Mouse (Mus musculus): ENCODE measurements around the gene Gse1.

Gse1 gene

DNA sequence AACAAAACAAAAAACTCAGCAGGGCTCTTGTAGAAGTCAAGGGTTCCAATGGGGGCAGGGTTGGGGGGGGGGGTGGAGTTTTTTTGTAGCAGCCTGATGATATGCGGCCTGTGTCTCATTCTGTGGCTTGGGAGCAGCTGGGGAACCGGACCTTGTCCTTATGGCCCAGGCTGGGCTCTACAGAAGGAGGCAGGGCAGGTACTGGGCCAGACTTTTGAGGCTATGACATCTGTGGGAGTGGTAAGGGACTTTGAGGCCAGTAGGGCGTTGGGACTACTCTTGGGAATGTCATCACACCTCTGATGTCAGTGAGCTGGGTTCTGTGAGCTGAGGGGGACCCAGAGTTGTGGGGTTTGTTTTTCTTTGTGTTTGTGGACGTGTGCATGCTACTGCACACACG is 267.2 kb downstream of the Gse1 start:
- DNase-seq (ENCODE audit: low spot score in 2 of 2), result no peak

DNA sequence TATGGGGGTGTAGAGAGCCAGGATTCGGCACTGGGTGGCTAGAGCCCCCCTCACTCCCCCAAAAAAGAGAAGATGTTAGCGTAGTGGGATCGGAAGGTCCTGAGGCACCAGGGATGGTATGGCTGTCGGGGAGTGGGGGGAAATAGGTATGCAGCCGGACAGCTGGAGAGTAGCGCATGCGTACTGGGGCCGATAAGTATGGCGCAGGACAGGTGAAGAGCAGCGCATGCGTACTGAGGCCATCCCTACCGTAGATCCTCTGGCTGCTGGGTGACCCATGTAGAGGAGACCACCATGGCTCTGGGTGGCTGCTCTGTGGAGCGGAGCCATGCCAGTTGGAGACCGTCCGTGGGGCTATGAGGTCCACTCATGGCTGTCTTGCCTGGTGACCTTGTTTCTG is 268.2 kb downstream of the Gse1 start:
- DNase-seq (ENCODE audit: low spot score in 2 of 2), result no peak

DNA sequence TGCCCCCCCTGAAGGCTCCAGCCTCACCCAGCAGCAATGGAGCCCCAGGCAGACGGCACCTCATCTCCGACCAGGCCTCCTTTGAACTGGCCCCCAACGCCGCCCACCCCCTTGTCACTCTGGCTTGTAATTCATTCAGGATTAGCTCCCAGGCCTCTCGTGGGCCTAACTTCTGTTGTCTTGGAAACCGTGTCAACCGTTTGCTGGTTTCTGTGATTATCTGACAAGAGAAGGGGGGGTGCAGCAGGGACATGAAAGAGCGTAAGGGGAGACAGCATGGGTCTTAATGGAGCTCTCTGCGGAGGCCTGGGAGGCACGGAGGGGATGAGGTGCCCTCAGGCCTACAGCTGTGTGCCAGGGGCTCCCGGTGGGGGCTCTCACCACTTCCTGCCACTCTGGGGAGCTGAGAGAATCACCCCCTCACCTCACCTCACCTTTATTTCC is 269.3 kb downstream of the Gse1 start:
- no peak for DNase-seq (ENCODE audit: low spot score in 2 of 2)

DNA sequence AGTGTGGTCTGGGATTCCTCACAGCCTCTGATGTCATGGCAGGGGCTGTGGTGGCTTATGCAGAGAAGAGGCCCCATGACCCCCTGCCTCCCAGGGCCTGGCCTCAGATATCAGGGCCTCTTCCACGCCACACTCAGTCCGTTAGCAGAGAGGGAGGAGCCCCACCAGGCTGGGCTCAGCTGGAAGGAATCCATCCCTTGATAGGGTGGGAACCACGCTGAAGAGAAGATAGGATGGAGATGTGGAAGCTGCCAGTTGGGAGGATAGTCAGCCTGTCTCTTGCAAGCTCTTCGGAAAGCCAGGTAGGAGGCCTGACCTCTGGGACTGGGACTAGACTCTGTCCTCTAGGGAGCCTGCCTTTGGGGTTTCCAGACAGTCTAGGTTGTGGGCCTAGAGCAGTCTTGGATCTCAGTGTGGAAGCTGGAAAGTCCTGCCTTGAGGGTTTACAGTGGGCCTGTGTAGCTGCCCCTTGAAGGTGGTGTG is 270.1 kb downstream of the Gse1 start:
- peak; percentile 65 to 77 for DNase-seq (ENCODE audit: low spot score in 2 of 2)

DNA sequence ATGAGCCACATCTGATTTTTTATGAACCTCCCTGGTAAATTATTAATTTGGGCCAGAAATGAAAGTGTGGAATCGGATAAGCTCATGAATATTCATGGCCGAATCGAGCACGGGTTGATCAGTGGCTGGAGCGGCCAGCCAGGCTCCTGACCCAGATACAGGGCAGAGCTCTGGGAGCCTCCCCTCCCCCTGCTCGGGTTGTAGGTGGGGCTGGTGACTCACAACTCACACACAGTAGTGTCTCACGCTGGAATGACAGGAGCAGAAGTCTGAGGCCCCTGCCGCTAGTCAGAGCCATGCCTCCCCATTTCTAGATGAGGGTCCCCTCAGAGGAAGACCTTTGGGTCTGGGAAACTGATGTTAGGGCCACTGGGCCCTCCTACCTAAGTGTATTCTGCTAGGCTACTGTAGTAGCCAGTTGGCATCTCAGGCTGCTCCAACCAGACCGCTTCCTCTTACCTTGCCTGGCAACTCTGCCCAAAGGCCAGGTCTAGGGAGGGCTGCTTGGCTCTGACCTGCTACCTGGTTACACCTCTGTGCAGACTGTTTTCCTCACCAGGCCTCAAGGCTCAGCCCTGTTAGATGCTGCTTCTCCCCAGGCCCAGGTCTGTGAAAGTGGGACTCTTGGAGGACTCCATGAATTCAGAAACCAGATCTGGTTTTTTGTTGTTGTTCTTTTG is 270.8 kb downstream of the Gse1 start:
- DNase-seq (ENCODE audit: low spot score in 2 of 2), result no peak

DNA sequence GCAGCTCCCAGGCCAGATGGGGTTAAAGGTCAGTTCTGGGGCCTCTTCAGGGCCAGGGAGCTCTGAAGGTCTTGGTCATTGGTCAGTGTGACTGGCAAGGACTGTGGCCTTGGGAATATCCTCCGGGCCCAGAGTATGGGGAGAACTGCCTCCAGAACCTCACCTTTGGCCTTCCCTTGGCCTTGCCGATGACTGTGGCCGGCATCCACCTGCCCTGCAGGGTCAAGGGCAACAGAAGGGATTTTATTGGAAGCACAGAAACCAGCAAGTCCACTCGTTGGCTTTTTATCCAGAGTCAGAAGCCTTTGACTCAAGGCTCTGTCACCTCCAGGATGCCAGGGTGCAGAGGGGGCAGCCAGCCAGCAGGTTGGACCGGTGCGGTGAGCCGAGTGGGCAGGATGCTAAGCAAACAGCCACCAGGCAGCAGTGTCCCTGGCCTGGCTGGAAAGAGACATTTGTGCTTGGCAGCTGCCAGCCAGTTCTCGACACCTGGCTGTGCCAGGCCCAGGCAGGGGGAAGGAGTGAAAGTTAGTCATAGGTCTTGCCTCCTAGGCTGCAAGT is 272.5 kb downstream of the Gse1 start:
- no peak for DNase-seq (ENCODE audit: low spot score in 2 of 2)

DNA sequence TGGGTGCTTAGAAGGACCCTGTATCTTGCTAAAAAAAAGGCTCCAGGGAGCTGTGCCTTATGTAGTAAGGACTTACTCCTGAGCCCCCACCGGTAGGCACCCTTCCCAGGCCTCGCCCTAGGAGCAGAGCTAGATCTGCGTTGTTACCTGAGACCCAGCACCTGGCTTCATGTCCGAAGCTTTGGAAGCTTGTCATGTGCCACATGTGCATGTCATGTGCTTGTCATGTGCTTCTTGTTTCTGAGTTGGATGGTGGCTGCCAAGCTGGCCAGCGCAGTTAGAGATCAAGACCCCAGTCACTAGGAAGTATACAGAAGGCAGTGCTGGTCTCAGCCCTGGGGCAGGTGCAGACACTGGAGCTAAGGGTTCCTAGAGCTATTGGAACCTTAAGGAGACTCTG is 273.2 kb downstream of the Gse1 start:
- DNase-seq (ENCODE audit: low spot score in 2 of 2), result no peak

DNA sequence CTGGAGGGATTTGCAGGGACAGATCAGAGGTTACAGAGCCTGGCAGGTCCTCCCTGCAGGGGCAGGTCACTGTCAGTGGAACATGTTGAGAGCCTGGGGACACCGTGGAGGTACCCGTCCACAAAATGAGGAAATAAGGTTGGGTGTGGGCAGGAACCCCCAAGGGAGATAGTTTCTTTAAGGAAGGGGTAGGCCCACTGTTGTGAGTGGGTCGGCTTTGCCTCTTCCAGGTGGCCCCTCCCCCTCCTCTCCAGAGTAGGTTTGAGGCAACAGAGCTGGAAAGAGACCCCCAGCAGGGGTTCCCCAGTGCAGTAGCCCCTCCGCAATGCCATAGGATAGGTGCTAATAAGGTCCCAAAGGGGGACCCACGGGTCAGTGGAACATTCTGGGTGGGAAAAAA is 274.2 kb downstream of the Gse1 start:
- no peak for DNase-seq (ENCODE audit: low spot score in 2 of 2)

DNA sequence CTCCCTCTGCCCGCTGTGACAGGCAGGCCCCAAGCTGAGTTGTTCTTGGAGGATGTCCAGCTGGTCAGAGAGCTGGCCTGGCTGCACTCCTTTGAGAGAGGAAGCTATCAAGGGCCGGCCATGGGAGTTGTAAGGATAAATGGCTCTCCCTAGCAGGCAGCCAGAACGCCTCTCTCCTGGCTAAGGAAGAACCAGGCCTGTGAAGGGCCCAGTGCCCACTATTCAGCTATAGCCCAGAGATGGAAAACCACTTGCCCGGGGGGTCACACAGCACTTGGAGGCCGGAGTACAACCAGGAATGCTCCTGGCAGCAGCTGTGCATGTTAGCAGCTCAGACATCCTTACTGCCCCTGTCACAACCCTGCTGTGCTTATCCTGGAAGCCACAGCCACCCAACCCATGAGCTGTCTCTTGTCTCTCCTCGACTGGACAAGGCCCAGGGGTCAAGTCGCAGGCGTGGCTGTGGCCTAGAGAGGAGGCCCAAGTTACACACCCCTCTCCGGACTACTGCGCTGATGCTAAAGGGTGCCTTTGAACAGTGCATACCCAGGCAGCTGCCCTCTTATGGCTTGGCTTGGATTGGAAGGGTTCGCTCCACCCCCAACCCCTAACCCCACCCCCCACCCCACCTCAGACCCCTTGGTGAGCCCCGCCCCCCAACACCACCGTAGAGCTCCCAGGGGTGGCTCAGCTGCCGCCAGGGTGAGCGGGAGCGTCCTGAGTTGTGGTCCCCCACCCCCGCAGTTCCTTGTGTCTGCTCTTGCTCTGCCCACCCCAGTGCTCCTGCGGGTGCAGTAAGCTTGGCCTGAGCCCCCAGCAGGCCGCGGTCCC is 276.2 kb downstream of the Gse1 start:
- no peak for DNase-seq (ENCODE audit: low spot score in 2 of 2)

DNA sequence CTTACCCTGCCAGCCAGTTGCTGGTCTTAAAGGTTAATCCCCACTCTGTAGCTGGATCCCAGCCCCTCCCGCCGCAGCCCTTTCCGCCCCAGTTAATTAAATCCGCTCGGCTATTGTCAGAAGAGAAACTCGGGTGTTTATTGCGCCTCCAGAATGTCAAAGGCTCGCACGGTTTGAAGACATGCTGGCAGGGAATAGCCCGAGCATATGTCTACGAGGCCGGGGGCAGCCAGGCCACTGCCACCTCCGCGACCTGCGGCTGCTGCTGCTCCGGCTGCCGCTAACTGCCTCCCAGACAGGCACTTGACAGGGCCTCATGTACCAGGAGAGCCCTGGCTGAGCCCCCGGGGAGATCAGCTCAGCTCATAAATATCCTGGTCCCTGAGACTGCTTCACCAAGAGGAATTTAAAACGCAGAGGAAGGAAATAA is 276.8 kb downstream of the Gse1 start:
- no peak for DNase-seq (ENCODE audit: low spot score in 2 of 2)

DNA sequence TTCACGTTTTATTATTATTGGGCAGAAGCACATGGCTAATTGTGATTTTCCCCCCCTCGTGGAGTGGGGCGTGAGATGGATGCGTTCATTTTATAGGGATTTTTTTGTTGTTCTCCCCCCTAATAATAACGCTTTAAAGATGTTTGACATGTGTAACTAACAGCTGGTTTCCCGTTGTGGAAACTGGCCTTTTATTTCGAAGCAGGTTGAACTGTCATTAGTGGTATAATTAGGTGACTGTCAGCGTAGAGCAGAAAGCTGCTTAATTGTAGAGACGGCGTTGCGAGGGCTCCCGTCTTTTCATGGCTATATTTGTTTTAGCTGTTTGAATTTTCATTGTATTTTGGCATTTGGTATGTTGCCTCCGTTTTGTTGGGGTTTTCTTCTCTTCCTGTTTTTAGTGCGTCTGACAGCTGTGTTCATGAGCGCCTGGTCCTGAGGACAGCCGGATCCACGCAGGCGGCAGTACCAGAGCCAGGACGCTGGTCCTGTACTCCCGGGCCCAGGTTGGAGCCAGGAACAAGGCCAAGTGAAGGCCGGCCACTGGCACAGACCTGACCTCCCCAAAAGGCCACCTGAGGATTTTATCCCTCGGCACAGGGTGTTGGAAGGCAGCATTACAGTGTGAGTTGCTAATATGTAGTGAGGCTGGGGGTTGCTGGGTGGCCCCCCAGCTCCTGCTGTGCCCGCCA is 277.5 kb downstream of the Gse1 start:
- DNase-seq (ENCODE audit: low spot score in 2 of 2), result no peak

DNA sequence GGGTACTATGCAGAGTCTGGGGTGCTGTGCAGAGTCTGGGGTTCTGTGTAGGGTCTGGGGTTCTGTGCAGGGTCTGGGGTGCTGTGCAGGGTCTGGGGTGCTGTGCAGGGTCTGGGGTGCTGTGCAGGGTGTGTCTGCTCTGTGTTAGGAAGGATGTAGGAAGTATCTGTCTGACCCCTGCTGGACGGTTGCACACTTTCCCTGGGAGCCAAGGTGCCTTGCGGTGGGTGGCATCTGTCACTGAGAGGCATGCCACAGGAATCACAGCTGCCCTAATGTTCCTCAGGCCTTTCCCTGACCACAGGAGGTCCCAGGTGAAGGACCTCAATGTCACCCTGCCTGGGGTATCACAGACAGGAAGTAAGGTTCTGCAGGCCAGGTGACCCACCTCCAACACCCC is 278.3 kb downstream of the Gse1 start:
- DNase-seq (ENCODE audit: low spot score in 2 of 2), result no peak

DNA sequence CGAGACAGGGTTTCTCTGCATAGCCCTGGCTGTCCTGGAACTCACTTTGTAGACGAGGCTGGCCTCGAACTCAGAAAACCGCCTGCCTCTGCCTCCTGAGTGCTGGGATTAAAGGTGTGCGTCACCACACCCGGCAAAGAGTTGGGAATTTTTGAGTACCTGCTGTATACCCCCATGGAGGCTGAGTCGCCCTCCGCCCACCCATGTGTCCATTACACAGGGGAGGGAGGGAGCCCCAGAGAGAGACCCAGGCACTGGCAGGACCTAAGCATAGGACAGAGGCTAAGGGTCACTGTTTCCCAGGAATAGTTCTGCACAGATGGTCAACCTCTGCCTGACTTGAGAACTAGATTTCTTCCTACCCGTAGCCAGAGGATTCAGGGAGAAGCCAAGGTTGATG is 279.0 kb downstream of the Gse1 start:
- DNase-seq (ENCODE audit: low spot score in 2 of 2), result no peak

DNA sequence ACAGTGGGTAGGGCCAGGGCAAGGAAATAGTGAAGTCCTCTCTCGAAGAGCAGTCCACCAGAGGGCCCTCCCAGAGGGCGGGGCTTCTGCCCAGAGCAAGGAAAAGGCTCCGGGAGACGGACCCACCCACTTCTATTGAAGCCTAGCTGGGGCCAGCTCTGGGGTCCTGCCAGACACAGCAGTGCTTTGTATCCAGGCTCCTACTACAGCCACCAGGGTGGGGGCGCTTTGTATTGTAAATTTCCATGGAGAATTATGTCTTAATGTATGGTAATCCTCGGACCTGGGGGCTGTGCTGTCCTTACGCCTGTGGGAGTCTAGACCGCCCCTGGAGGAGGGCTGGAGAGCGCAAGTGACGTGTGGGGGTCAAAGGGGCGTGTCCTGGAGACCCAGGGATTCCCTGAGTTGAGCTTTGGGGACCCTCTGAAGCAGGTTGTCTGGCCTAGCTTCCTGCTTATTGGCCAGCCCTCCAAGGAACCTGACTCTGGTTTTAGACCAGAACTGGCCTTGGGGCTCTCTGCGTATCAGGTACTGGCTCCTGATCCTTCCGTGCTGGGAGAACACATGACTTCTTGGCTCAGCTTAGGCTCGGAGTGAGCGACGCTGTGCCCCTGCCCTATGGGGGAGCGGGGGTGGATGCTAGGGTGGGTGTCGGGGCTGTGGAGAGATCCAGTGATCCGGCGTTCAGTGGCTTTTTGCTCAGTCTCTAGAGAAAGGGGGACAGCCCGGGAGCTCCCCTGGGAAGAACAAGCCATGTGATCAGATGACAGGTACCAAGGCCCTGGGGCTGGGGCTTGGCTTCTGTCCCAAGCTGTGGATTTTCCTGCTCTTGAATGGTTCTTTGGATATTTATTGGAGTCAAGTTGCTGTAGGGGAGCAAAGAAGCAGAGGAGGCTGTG is 281.1 kb downstream of the Gse1 start:
- no peak for DNase-seq (ENCODE audit: low spot score in 2 of 2)

DNA sequence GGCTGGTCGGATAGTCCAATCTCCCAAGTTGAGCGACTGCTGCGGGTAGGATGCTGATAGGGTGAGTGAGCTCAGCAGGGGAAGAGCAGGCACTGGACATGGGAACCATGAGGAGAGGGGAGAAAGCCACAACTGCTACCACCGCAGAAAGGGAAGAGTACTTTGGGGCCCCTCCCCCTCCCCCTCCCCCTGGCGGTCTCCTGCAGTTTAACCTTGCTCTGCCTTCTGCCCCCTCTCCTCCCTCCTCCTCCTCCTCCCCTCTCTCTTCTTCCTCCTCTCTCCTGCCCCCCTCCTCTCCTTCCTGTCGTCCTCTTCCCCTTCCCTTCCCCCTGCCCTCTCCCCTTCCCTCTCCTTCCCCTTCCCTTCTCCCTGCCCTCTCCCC is 281.8 kb downstream of the Gse1 start:
- no peak for DNase-seq (ENCODE audit: low spot score in 2 of 2)

DNA sequence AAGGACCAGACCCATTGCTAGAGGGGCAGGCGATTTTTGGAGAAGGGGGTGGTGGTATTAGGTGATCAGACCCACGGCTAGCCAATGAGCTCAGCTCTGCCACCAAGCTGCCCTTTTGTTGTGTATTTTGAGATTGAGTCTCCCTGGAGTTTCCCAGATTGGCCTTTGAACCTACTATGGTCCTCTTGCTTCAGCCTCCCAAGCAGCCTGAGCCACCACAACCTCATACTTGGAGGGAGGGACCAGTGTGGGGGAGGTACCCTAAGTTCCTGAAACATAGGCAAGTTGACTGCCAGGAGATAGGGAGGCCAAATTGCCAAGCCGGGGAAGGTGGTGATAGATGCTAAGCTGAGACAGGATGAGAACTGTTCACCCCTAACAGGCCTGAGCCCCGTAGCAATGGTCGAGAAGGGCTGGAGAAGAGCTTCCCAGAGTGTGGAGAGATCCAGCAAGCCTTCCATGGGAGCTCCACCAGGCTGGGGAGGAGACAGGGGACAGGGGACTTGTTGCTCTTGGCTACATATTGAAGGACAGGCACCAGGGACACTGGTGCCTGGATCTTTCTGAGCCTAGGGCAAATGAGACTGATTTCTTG is 282.7 kb downstream of the Gse1 start:
- no peak for DNase-seq (ENCODE audit: low spot score in 2 of 2)

DNA sequence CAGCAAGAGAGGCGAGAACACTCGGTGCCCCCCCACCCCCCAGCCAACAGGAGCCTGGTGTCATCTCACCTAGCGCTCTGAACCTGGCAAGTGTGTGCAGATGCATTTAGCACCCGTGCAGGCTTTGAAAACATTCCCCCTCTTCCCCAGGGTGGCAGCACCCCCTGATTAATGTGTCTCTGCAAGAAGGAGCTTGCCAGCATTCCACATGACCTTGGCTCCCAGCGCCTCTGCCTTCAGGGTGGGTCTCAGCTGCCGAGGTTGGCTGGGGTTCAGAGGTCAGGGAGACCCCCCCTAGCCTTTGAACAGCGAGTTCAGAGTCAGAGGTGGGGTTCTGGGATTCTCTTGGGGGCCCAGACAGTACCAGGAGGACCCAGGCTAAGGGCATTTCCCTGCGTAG is 283.5 kb downstream of the Gse1 start:
- no peak for DNase-seq (ENCODE audit: low spot score in 2 of 2)

DNA sequence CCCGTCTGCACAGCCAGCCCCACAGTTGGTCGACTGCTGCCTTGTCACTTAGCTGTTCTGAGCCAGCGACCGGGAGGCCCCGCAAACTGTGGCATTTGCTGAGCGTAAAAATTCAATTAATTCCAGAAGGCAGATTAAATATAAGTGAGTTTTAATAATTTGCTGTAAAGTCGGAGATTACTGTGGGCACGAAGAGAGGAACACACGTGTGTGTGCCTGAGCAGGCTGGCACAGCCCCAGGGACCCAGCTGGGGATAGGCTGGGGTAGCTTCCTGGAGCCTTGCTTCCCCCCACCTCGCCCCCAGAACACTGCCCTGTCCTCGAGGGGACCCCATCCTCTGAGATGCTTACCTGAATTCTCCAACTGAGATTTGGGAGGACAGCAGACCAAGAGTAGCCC is 284.1 kb downstream of the Gse1 start:
- no peak for DNase-seq (ENCODE audit: low spot score in 2 of 2)

DNA sequence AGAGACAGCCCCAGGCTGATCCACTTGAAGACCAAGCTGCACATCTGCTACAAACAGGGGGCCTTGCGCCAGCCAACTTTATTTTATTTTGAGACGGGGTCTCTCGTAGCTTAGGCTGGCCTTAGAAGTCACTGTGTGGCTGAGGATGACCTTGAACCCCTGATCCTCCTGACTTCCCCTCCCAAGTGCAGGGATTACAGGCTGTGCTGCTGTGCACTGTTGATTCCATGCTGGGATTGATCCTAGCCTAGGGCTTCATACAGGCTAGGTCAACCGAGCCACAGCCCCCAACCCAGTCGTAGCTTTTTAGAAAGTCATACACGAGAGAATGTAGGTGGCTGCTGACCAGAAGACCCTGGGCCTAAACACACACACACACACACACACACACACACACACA is 284.9 kb downstream of the Gse1 start:
- no peak for DNase-seq (ENCODE audit: low spot score in 2 of 2)

DNA sequence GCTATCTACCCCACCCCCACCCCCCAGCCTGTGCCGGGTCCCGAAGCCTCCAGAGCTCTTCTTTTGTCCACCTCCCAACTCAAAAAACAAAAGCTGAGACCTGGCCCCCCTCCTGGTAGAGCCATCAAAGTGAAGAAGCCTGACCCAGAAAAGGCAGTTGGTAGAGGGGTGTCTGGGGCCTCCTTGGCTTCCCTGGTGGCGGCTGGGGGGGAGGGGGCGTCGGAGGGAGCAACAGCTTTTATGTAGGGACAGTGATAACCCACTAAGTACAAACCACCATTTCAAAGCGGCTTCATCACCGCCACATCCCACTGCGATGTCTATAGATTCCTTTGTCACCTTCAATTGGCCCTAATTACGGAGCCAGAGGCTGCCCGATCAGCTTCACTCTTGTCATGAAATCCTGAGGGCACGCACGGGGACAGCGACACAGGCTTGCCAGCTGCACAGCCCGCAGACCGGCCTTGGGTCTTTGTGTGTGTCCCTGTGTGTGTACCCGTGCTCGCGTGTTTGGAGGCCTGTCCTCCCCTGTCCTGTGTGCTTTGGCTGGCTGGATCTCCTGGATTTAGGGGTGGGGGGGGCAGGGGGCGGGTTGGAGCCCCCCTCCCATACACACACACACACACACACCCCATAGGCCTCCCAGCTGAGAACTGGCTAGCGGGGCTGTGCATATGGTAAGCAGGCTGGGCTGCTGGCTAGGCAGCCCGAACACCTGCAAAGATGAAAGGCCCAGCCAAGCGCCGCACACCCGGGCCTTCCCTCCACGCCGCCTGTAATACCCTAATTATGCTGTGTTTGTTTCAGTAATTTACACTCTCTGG is 285.6 kb downstream of the Gse1 start:
- no peak for DNase-seq (ENCODE audit: low spot score in 2 of 2)

Measured in spleen, postnatal 4 days (tissue).